Mouse (Mus musculus) CH12F3 (cell line): ENCODE measurements around the gene Vwc2l.

ENCODE experiments used
- in situ Hi-C: fragments of 300-500 bp; cut with MboI; formaldehyde crosslinking; loops from 2 replicates; pipeline ENCODE4 v1.14.3; 2020; ENCODE audit warnings: low sequenced_read_pairs

Gene Vwc2l

DNA sequence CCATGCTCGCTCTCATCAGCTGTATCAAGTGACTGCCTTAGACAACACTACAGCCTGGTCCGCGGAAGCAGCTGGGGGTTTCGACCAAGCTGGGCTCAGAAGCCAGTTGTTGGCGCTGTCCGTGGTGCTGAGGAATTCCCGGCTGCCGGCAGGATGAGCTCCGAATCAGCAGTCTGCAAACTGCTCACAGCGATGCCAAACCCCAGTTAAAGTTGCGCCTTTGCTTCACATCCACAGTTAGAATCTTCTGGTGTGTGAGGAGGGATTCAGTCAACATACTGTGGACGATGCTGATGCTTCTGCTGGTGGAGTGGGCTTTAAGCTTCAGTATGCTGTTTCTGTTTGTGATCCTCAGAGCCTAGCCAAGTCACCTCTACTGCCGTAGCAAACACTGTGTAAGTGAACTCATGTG lies at the start of gene Vwc2l:
Gene Vwc2l (plus strand): TSS at position 61 of the 412 bp plus-strand sequence.
- in situ Hi-C loops, result no loop called here

DNA sequence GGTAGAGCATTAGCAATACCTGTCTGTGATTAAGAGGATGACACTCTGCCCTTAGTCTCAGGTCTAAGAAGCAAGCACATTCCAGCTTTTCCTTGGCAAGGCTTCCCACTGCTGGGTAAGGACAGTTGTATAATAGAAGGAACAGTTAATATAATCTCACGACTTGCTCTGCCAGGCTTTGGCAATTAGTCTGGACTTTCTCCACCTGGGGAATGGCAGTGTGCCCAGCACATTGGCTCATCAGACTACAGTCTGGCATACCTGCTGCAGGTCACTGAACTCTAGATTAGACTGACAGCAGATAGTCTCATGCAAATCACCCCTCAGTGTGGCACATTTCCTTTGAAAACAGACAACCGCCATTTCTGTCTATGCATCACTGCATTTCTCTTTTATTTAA lies 33.0 kb upstream of the Vwc2l start:
- in situ Hi-C loops, result no loop called here

DNA sequence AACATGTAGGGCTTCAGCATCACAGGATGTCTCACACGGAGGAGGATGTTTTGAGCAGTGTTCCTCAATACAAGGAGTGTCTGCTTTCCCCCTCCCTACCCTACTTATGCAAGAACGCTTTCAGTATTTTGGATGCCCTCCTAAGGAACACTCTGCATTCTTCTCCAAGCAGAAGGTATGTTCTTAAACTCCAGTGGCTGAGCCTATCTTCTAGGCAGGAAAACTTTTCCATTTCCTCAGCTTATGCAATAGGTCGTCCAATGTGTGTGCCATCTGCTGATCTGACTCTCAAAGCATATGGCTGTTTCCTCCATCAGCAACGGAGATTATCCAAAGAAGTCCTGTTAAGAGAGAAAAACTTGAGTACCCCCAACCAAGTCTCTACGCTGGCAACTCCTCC lies 25.2 kb upstream of the Vwc2l start:
- in situ Hi-C loops, result no loop called here

DNA sequence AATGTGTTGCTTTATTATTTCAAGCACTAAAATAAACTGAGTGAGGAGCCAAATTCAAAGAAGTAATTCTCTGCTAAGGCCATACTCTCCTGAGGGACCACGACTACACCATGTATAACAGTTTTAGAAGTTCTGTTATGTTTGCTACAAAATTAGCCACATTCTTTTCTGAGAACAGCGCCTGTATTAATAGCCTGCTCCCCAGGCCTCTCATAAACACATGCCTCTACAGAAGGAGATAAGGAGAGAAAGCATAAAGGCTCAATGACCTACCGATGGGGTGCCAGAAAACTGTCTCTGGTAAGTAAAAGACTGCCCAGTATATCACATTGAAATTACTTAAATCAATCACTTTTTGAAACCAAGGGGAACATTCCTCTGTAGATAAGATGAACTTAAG lies 21.6 kb upstream of the Vwc2l start:
- in situ Hi-C loops, result no loop called here

DNA sequence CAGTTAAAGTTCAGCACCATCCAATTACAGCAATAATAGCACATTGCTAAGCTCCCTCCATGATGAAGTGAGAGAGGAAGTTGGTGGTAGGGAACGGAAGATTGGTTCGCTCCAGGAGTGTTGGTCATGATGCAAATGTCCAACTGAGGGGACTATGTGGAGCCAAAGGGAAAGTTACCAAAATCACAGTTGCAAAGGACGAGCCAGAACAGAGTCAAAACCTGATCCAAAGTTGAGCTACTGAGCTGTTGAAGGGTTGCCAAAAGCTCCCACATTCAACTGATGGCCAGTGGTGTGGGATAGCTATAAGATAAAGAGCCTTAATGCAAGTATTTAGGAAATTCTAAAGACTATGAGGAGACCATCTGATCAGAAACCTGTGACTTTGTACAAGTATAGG lies 19.7 kb upstream of the Vwc2l start:
- in situ Hi-C loops, result no loop called here

DNA sequence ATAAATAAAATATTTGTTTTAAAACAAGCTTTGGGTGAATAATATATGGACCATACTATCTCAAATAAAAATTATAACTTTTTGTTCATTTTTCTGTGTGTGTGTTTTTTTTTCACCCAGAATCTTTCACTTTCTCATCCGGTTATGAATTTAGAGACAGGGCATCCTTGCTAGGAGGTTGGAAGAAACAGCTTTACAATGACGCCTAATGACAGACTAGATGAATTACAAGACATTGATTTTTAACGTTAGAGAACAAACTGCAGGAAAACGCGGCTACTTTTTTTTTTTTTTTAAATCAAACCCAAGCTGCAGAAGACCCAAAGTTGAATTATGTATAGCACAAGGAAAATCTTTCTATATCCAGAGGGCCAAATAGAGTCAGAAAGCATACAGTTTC lies 470 bp upstream of the Vwc2l start:
- in situ Hi-C loops, result no loop called here

DNA sequence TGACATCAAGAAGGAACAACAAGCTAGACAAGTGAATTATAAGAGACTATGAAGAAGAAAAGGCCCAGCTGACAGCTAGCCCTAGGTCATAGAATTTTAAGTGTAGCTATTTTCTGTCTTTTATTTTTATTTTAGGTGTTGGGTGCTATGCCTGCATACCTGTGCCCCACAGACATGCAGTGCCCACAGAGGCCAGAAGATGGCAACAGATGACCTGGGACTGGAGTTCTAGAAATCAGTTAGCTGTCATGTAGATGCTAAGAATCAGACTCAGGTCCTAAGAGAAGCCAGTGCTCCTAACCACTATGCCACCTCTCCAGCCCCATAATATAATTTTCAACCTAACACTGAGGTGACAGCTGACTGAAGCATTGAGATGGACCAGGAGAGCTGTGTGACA lies 61.6 kb downstream of the Vwc2l start:
- in situ Hi-C loops, result loop anchor here (25.0 kb wide), 1 partner anchor 525 kb away; no protein-coding TSS in a partner anchor

DNA sequence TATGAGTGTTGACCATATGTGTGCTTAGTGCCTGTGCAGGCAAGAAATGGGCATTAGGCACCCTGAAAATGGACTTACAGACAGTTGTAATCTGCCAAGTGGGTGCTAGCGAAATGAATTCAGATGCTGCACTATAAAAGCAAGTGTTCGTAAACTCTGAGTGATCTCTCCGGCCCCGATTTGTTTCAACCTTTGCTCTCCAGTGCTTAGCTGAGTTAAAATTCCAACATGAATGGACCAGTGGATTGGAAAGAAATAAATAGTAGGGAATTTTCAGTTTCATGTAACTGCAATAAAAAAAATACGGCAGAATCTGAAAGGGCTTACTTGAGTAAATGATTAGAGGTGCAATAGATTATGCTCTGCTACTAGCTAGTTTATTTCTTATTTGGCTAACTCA lies 66.1 kb downstream of the Vwc2l start:
- in situ Hi-C loops, result loop anchor here (25.0 kb wide), 1 partner anchor 529 kb away; no protein-coding TSS in a partner anchor

DNA sequence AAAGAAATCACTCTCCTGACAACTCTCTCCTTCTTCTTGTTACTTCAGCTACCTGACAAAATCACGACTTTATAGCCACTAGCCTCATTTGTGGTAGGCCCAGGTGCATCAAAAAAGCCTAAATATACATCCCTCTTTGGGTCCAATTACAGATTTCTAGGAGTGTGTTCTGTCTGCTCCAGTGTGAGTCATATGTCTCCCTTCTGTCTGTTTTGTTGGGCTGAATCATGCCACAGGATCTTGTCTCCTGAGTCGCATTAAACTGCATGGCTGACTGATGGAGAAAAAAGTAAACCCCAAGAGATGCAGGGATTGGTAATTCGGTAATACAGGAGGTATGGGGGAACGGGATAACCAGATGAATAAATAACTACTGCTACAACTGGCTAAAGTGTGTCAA lies 69.6 kb downstream of the Vwc2l start:
- in situ Hi-C loops, result loop anchor here (25.0 kb wide), 1 partner anchor 533 kb away; no protein-coding TSS in a partner anchor

DNA sequence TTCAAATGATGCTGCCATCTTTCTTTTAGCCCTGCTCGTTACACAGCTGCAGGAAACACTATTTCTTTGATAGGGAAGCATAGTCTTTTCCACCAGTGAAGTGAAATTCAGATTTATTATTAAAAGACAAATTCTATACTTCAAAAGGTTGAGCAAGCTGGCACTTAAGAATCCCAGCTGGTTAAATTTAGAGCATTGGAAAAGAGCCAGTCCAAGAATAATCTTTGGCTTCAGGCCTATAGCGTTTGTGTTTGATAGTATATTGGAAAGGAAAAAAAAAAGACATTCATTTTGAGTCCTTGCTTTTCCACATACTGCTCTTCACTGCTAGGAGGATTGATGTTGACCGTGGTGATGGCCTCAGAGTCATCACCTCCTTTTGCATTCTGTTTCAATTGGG lies 77.9 kb downstream of the Vwc2l start:
- in situ Hi-C loops, result no loop called here

DNA sequence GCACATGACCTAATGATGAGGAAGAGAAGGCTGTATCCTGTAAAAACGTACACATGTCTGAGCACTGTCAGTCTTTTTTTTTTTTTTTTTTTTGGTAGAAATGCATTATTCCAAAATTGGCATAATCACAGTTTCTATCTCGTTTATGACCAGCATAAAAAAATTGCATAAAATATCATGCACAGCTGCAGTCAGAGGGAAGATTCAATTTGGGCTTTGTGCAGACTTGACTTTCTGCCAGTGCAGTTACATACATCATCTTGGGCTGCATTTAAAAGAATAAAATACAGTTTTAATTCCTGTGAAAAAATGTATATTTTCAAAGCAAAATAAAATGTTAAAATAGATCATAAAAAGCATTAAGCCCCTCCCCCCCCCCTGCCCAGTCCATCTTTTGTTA lies 97.6 kb downstream of the Vwc2l start:
- in situ Hi-C loops, result no loop called here

DNA sequence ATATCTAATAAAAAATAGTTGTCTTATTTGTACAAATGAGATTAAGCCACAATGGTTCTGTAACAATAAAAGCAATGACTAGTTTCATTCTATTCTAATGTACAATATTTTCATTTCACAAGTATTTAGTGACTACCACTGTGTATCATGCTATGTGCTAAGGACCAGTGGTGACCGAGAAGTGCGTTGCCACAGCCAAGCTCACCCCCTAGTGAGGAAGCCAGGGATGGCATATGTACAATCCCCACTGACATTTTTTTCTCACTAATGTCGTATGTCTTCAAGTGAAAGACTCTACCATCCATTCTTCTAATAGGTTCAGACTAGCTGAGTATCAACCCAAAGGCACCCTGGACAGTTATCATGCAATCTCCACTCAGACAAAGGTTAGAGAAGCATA lies 107.7 kb downstream of the Vwc2l start:
- in situ Hi-C loops, result no loop called here

DNA sequence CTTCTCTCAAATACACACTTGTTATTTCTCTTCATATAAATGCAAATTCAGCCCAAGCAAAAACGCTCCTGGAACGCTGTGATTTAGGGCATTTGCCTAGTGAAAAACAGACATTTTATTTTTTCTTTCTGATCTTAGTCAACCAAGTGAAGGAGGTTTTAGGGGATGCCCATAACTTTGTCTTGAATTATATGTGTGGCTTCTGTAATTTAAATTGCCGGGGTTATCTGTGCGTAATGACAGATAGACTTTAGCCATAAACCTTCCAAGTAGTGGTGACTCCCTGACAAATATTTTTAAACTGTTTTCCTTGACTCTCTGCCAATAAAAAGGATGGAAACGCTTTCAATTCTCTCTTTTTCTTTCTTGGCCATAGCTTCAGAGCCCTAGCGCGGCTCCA lies 116.7 kb downstream of the Vwc2l start:
- in situ Hi-C loops, result no loop called here

DNA sequence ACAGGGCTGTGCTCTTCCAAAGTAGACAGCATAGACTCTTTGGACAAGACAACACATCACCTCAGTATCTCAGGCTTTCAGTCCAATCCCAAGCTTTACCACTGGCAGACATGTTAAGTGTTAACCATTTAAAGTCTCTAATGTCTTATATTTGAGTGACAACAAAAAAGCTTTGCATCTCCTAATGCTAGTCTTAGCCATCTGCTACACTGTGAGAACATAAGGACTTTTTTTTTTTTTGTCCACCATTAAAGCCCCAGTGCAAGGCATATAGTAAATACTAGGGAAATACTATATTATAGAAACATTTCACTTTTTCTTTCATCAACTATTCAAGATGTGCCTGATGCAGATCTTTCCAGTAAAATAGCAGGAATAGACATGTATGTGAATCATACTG lies 119.8 kb downstream of the Vwc2l start:
- in situ Hi-C loops, result no loop called here

DNA sequence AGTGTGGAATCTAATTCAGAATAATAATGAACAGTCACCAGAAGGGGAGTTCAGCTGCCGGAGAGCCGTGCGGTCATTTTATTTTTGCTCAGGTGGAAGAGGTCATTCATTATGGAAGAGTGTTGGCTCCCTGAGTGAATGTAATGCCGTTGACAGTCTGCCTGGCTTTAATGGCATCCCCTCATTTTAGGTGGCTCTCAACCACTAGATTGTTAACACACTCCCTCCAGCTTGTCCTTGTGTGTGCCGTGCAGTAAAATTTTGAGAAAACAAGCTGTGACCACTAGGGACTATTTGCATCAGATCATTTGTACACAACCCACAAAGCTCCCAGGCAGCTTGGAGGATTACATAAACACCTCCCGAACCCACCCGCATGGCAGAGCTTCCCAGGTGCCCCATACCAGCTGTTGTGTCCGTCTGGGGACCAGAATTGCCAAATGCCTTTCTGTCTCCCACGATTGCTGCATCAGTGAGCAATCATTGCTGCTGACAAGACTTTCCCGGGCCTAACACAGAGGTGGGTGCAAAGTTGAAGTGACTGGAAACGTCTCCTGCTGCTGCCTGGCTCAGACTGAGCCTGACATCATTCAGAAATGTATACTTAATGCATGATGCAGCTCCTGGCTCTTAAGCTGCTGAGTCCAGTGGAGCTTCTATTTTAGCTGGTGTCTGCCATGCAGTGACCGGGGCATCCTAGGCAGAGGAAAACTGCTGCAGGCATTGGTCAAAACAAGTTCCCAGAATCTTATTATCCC lies 126.3 kb downstream of the Vwc2l start:
- in situ Hi-C loops, result no loop called here

DNA sequence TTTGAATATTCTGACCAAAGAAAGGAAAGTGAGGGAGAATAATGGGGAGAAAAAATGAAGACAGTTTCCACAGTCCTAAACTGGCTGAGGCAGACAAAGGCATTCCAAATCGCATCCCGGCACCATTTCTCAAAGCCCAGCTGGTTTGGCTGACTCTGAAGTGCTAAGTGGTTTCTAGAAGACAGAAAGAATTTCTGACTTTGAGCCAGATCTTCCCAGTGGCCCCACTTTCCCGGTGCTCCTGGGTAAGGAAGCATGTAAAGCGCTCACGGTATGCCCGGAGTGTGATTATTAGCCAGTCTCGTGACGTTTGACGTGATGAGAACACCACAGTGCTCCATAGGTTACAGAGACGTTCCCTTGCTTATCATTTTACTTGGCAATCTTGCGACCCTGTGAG lies 127.9 kb downstream of the Vwc2l start:
- in situ Hi-C loops, result no loop called here

DNA sequence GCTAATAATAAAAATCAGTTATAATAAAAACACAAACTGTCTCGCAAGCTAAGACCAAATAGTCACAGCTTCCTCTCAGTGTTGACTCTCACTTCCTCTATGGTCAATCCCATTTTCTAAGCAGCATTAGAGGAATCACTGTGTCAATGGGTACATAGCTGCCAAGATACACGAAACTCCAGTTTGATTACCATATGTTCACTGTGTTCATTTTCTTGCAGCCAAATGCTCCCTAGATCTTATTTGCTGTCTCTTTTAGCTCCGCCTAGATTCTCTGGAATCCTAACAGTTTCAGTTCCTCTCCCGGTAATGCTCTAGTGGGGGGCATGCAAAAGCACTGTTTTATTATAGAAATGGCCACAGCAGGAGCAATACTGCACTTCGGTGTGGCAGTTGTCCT lies 130.4 kb downstream of the Vwc2l start:
- in situ Hi-C loops, result no loop called here

DNA sequence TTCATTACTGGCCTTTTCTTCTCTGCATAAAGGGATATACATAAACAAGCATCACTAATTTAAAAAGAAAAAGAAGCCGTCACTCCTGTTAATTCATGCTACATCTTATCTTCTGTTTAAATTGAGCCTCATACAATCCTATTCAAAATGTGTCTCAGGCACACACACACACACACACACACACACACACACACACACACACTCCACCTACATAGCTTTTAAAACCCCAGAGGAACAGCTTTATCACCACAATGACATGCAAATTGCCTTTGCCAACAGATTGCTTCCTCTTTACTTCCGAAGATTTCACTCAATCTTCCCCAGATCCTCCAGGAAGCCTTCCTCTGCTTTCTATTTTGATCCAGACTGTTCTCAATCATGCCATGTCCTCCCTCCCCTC lies 136.2 kb downstream of the Vwc2l start:
- in situ Hi-C loops, result no loop called here

DNA sequence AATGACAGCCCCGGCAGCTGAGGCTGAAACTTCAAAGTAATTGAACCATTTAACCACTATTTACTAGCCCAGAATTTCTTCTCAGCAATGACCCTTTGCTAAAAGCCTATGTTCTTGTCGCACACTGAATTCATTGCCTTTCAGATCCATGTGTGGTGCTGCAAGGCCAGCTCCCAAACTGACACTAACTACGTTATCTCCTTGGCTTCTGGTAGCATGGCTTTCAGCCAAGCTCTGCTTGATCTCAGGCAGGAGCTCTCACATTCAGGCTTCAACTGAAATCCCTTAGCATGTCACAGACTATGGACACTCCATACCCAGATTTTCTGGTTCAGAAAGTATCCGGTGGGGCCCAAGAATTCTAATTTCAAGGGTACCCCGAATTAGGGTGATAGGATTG lies 140.6 kb downstream of the Vwc2l start:
- in situ Hi-C loops, result no loop called here

DNA sequence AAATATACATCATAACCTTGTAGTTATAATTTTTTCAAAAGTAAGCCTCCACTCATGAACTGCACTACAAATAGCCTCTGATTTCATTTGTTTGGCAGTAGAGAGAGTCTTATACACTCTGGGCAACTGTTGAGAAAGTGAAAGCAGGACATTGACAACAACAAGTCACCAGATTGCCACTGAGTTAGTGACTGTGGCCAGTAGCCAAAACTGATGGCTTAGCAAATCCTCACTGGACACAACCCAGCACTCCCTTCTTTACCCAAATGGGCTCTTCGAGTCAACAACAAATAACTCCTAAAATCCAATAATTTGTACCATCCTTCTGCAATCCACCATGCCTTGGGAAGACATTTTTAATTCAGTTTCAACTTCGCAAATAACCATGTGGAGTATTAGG lies 155.0 kb downstream of the Vwc2l start:
- in situ Hi-C loops, result no loop called here

DNA sequence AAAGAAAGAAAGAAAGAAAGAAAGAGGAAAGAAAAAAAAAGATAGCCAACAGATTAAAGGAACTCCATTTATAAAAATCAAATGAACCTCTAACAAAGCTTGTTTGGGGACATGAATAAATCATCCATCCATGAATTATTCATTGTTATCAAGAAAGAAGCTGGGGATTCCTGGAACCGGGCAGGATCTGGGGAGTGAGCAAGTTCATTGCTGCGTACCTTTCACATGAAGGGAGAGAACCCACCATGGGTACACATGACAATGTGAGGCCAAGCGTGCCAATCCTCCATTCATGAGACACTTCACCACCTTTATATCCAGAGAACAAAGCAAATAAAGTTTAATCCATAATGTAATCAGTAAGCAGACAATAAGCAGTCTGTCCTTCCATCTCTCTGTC lies 155.8 kb downstream of the Vwc2l start:
- in situ Hi-C loops, result no loop called here

DNA sequence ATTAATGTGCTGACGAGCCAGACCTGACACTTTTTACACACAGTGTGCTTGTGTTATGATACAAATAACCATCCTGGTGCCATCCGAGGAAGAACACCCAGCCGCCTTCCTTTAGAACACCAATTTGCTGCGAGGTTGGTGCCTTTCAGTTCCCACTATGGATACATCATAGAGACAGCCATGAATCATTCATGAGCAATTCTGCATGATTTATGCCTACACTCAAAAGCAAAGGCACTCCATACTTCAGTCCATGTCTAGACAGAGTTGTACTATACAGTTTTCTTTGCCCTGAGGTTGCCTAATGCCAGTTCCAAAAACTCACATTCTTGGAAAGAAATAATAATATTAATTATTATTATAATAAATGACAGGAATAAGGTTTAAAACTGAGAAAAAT lies 158.6 kb downstream of the Vwc2l start:
- in situ Hi-C loops, result no loop called here

DNA sequence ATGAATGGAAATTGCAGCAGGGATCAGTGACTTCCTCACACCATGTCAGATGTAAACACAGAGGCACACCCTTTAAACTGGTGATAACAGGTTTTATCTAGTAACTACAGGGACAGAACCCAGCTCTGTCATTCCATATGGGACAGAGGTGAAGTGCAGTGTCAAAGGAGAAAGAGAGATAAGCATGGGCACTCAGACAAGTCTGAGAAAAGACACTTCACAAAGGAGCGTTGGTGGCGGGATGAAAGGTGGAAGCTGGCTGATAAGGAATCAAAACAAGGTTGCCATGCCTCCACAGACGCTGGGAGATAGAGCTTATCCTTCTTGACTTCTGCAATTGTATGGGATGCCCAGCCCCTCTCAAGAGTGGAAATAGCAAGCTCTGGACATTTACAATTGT lies 176.8 kb downstream of the Vwc2l start:
- in situ Hi-C loops, result no loop called here
